Mouse (Mus musculus) cerebellum, postnatal 36 days (tissue): ENCODE data around the gene Gphn.

ENCODE experiments used
- DNase-seq, 2 experiments: peaks; one replicate each; pipeline ENCODE4 v3.0.0; 2021 to 2022; ENCODE audit warnings: mixed read lengths in 2 of 2

Gphn gene

DNA sequence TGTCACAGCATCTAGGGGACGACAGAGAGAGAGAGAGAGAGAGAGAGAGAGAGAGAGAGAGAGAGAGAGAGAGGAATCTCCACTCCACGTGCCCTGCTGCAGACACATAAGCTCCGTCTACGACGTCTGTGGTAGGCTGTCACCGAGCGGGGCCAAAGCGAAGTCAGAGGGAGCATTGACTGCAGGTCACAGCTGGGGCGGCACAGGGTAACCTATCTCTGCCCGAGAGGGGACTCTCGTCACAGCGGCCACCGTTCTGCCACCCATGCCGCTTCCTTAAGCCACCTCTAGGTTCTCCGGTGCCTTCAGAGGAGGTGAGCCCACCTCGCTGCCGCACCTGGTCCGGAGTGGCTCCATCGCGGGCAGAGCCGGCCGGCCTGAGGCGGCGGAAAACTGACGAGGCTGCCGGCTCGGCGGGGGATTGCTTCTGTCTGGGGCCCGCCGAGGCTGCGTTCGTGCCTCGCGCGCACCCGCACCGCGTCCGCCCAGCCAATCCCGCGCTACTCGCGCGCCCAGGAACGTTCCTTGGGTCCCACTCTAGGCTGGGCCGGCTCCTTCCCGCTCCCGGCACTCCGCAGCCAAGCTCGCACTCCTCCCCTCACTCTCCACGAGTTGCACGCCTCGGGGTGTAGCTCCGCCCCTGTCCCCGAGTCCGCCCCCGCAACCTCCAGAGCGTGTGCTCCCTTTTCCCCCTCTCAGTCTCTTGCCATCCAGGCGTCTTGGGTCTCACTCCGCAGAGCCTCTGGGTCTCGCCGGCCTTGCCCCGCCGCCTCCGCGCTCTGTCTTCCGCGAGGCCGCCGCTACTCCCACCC, at the start of gene Gphn:
Gene Gphn, plus strand, starts transcription at position 673 of the 812 bp plus-strand sequence.
- DNase-seq: peak; percentile 86 to 89

DNA sequence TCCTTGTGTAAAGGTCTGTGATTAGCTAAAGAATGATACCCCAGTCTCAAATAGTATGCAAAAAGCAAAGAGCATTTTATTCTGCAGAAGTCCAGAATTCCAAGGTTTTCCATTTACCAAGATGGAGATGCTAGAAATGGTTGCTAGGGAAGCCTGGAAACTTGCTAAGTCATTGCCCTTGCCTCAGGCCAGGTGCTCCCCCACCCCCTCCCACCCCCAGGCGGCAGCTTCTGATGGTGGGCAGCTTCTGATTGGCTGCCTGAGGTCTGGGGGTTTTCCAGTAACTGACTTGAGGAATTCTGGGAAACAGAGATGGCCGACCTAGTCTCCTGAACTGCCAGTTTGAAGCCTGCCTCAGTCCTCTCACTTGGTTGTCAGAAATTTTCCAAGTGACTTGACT, 44.7 kb upstream of the Gphn start:
- no peak for DNase-seq

DNA sequence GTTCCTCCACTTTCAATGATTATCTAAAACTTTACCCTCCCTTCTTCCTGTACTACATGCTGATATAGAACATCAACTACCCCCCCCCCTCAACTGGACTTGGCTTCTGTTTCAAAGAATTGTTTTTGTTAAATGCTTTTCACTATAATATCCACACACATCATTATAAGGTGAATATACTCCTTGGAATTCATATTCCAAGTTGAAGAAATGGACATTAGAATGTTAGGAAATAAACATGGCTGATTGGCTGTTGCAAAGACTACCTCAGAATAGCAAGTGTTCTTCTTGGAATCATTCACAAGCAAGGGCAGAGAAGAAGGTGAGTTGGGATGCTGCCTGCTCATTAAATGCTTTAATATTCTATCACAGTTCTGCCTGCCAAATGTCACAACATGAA, 32.2 kb upstream of the Gphn start, which contains the start of gene Gm6657:
Gene Gm6657, plus strand, starts transcription at position 301 of the 400 bp plus-strand sequence.
- DNase-seq: no peak

DNA sequence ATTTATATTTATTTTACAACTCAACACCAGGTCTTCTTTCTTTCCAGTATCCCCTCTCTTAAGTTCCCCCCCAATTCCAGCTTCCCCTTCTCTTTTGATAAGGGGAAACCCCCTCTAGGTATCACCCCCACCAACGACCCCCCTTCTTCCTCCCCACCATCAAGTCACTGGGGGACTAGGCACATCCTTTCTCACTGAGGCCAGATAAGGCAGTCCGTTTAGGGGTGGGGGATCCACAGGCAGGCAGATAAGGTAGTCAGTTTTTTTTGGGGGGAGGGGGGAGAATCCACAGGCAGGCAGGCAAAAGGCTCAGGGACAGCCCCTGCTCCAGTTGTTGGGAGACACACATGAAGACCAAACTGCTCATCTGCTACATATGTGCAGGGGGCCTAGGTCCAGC, 30.8 kb upstream of the Gphn start:
- DNase-seq: no peak

DNA sequence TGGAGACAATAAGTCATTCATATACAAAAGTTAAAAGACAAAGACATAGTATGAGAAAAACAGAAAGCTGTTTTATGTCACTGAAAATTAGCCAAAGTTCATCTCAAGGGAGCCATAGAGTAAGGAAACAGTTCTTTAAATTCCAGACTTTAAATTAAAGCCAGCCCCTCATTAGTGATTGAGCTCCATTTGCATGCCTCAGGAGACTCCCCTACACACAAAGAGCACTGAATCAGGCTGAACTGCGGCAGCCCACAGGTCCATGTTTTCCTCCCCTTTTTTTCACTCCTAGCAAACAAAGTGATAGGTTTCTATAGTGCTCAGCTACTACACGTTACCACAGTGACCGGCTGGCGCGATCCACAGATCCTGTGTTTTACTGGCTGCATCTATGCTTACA, 22.5 kb upstream of the Gphn start:
- no peak for DNase-seq

DNA sequence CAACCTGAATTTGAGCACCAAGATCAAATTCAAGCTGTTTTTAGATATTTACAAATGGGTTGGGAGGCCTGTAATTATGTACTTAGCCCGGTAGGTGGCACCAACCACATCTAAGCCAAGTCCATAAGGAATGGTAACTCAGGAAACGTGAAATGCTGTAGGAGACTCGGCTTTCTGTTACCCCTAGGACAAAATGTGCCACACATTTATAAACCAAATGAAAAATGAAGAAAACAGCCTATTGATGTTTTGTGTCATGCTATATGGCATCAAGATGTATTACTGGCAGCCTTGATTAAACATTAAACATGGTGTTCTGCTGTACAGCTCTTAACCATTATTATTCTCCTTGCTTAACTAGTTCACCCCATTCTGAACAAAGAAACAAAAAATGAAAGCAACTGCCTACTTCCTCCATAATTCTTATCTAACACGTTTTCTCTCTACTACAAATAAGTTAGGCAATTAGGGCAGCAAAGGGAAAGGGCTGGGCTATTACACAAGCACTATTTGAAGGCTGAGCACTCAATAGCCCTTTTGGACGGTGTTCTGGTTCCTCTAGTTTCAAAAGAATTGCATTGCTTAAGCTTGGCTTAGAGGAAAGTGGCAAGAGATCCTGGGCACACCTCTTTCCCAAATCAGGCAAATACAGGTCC, 20.1 kb upstream of the Gphn start:
- peak; percentile 52 to 56 for DNase-seq

DNA sequence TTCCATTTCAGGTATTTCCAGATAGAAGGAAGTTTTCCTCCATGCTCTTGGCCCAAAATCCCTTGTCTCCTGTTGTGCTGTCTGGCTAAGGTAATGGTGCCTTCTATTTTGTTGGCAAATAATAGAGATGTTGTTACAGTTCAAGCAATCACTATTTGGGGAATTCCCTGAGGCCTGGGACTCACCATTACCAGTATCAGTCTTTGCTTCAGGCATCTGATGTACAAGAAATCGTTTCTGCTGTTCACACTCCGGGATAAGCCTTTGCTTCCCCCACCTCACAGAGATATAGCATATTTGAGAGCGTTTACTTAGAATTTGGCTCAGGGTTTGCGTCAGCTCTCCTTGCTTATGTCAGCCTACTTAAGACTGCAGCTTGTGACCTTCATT, 19.6 kb upstream of the Gphn start:
- DNase-seq: no peak

DNA sequence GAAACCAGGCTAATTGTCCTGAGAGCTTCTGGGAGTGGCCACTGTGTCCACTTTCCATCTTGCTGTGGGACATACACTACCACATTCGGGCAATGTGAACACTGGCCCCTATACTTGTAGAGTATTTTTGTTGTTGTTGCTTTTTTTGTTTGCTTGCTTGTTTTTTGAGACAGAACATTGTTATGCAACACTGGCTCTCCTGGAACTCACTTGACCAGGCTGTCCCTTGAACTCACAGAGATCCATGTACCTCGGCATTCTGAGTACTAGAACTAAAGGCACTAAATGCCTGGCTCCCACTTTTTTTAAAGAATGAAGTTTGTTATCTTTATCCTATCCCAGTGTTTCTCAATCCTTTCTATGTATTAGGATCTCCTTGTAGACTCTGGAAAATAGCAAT, 16.3 kb upstream of the Gphn start:
- DNase-seq: no peak

DNA sequence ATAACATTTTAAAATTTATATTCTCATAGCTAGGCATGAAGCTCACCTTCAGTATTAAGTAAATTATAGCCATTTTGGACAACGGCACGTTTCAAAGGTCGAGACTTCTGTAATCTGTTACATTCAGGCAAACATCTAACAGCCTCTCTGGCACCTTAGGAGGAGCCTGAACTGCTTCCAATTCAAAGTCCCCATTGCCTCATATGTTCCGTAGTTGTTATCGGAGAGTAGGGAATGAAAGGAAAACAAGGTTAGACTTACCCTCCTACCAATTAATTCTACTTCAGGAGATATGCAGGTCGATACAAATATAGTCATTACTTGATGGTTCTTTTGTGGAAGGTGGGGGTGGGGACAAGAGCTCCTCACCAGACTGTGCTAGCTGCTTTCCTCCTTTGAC, 10.7 kb upstream of the Gphn start:
- DNase-seq: no peak

DNA sequence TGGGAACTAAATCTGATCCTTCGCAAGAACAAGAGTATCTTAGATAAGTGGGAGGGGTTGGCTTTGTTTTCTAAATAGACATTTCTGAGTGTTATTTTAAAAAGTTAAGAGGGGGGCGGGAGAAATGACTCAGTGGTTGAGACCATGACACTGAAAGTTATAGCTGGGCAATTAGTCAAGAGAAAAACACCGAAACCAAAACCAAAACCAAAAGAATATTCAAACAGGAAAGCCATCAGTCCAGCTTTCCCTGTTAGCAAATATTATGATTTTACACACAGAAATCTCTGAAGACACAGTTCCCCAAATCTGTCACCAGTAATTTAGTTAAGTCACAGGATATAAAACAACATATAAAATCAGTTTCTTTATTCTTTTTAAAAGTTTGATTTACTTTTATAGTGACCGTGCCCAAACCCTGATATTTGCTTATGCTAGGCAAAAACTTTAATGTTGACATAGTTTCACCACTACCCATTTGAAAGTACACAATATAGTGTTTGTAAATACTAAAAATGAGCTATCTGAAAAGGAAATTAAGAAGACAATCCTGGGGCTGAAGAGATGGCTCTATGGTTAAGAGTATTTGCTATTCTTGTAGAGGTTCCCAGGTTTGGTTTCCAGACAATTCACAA, 6.9 kb upstream of the Gphn start:
- DNase-seq: no peak

DNA sequence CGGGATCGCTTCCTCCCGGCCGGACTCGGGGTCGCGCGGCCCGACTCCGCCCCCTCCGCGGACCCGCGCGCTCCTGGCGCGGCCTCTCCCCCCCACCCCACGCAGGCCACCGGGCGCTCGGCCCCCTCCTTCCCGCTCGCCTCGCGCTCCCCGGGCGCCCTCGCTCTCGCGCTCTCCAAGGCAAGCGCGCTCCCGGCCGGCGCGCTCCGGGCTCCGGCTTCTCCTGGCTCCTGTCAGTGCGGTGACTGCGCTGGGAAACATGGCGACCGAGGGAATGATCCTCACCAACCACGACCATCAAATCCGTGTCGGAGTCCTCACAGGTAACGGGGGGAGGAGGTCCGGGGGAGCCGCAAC, 318 bp downstream of the Gphn start:
- DNase-seq: peak; percentile 86 to 92

DNA sequence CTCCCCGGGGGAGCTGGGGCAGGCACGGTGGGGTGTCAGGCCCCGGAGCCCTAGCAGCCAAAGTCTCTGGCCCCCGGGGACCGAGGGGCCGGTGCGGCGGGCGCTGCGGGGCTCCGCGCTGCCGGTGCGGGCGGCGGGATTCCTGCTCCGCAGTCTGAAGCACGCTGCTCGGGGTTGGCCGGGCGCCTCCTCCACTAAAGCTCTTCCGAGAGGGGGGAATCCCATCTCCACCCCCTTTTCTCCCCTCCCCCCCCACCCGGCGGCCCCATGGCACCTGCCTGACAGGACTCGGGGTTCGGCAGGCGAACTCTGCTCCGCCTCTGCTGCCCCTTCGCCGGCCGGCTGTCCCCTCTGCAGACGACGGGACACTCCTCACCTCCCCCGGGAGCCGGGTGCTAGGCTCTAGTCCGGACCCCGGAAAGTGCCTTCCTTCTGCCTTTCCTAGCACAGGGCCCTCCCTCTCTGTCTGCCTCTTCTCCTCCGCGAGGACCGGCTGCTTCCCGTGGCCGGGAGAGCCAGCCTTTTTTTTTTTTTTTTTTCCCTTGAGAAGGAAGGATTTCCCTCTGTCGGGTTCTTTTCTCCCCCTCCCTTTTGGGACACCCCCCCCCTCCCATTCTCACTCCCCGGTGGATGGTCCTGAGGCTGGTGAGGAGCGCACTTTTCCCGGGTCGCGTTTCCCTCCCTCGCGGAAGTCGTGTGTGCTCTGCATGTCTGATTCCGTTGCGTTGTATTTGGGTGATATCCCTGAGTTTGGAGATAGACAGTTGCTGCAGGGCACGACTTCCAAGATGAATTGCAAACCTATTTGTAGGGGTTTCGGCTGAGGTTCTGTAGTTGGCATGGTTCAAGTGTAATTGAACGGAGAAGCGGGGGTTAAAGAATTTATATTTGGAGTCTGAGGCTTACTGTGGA, 1.1 kb downstream of the Gphn start:
- DNase-seq: peak; percentile 56 to 60

DNA sequence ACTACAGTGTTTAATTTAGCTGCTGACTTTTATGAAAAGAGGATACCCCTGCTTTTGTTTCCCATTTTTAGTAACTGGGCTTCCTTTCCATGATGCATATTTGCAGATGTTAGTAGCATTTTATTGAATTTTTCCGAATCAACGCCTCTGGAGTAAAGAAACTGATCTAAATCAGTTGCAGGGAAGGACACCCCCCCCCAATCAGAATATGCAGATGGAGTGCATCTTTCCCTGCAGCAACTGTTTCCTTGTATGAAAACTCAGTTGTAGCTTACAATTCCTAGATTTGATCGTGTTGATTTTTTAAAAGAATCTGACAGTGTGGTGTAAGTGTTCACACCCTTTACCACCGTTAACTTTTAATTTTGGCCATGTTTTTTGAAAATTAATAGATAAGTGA, 2.0 kb downstream of the Gphn start:
- DNase-seq: no peak

DNA sequence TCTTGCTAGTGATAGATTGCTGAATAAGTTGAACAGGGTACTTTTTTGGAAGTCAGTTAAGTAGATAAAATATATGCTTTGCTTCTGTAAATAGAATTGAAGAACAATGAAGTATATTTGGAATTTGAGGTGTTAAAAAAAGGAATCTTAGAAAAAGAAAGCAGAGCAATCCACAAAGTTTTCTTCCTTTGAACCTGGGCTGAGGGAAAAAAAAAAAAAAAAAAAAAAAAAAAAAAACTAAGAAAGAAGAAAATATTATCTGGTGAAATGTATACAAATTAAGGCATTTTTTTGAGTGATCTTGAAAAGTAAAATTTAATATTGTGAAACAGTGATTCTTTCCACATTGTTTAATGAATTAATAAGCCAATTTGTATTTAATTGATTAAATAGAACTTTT, 6.4 kb downstream of the Gphn start:
- no peak for DNase-seq

DNA sequence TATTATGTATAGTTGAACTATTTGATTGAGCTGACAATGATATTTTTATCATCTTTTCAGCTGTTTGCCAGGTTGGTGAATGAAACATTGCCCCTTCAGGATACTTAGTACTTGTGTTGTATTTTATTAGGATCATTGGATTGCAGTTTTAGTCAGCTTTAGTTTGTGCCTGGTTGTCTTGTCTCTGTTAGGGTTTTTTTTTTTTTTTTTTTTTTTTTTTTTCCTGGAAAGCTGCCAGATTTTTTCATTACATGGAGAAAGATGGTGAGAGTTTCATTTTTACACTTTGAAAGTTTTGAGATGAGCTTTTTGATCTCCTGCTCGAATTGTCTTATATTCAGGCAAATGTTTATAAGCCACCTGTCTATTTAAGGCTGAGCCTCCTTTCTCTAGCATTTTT, 22.2 kb downstream of the Gphn start:
- no peak for DNase-seq

DNA sequence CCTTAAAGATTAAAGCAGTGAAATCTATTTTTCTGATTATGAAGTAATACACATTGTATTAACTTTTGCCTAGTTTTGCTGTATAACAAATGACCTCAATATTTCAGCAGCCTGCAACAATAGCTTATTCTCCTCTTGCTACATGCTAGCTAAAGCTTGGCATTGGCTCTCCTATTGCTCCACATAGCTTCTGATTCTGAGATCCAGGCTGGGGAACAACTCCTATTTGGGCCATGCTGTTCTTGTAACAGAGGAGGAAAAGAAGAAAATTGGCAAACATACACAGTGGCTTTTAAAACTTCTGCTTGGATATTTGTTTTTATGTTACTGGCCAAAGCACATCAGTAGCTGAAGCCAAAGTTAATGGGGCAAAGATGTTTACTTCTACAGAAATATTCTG, 23.0 kb downstream of the Gphn start:
- no peak for DNase-seq

DNA sequence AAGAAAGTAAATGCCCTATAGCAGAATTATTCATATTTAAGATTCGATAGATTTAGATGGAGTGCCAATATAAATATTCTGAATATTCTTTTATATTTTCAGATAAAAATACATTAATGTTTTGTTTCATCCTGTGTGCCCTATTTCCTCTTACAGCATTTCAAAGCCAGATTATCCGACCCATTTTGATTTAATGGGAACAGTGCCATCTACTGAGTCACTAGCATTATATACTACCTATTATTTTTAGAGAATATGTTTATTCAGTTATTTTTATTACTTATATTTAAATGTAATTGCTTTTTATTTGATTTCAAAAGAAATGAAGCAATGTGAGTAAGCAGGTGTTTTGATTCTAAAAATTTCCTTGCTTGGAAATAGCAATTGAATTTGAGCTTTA, 51.2 kb downstream of the Gphn start:
- no peak for DNase-seq

DNA sequence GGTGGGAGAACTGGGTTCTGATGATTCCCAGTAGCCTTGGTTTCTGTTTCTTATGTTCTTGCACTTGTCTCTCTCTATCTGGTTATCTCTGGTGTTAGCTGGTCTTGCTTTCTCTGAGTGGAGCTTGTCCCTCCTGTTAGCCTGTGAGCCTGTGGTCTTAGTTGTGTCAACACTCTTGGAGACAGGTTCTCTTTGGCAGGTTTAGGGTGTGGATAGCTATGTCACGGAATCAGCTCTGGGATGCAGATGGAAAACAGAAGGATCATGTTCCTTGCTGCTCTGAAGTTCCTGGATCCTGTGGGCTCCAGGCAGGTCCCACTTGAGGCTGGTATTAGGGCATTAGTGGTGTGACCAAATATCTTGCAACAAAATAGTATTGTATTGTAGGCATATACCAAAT, 64.2 kb downstream of the Gphn start:
- no peak for DNase-seq

DNA sequence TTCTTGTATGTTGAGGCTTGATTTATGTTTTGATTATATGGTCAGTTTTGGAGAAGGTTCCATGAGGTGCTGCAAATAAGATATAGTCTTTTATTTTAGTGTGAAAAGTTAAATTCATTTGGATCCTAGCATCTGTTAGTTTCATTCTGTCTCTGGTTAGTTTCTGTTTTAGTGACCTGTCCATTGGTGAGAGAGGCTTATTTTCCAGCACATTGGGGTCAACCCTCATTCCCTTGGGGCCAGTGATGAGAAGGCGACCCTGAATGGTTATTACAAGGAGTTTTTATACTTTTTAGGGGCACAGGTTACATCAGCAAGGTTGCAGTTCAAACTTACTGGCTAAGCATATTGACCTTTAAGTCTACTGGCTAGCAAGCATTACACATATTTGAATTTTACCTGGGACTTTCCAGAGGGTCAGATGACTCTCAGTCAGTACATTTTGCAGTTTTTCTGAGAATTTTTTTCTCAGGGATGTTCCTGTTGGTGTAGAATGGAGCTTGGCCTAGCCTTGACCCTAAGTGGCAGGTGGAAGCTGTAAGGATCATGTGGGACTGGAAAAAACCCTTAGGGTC, 72.7 kb downstream of the Gphn start:
- DNase-seq: no peak

DNA sequence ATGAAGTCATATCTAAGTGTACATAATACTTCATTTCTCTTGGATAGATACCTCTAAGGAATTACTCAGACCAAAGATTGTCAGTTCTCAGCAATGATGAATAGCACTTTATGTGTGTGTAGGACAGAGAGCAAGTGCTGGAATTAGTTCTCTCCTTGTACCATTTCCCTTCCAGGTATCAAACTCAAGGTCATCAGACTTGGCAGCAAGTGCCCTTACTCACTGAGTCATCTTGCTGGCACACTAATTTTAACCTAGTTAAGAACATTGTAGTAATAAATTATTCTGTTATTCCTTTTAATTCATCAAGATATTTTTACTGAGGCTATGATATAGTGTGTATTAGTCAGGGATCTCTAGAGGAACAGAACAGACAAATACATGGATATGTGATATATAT, 88.9 kb downstream of the Gphn start:
- no peak for DNase-seq

DNA sequence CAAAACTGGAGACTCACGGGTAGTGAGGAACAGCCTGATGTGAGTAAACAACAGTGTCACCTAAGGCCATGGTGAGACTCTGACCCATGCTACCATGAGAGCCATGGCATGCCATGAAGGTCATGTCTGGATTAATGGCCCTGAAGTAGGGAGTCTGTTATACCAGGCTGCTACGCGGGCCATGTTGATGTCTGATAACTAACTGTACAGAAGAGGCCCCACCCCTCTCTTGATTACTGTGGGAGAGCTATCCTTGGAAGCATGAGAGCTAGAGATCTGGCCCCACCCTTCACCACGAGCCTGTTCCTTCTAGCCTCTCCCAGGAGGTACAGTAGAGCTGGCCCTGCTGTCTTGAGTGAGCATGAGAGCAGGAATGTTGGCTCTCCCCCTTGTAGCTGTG, 101.8 kb downstream of the Gphn start:
- DNase-seq: no peak

DNA sequence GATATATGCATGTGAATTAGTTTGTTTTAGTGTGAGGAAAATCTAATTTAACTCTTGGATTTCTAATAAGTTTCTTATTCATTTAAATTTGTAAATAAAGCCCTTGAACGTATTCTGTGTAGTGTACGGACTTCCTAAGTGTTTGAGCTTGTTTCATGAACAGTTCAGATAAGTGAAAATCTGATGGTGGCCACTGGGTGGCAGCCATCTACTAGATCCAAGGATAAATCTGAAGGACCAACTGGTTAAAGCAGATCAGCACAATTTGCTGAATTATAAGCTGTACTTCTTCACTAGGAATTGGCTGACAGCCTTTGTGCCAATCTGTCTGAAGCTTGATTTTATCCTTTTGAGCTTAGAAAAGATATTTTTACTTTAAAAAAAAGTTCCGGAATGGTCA, 105.9 kb downstream of the Gphn start:
- peak; percentile 63 to 66 for DNase-seq

DNA sequence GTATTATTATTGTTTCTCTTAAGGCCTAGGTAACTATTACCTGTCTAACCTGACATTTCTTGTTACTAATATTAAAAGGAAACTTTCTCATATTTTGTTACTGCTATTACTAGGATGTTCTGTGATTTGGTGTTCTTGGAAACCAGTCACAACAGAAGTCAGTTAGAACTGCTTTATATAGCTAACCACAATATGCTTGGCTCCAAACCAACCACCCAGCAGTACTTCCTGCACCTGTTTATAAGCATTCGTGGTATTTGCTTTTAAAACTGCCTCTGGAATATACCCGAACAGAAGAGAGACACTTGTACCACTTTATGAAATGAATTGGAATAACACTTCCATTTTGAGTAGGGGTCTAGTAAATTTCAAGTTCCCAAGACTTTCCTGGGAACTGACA, 130.3 kb downstream of the Gphn start:
- peak in 1 of 2 experiments; percentile 12 for DNase-seq
